Mouse (Mus musculus): ENCODE results near the gene Rgp1. TPM values are rescaled to one million over a fixed set of nuclear protein-coding genes. Genes with fewer than 3 reads are reported as not detected.
"Not testable (repeated sequence)": the region's sequence is repeated elsewhere in the genome, so short reads cannot be mapped to it uniquely, and the experiment has no call there.

The Rgp1 gene
- 10 to 100 TPM; 42.3 to 55.8 TPM for total RNA-seq (2021)

- DNase-seq (ENCODE audit: low spot score in 2 of 2): peak; percentile 90 to 92
- intact Hi-C loops (cut with DNase I): loop anchor here (2.0 kb wide), 1 partner anchor 16 kb away; the partner anchor contains the start of genes Creb3 and Tln1
These were observed at the start of gene Rgp1, which contains the start of gene Gba2 for GRCm38 (mm10) chr4:43578376-43579204. TSS of gene Rgp1 (plus strand) at chr4:43578715. TSS of gene Gba2 (minus strand) at chr4:43578873.

- DNase-seq (ENCODE audit: low spot score in 2 of 2): no peak
- intact Hi-C loops (cut with DNase I): no loop called here
These were observed 48.4 kb upstream of the Rgp1 start for GRCm38 (mm10) chr4:43530081-43530501.

DNA sequence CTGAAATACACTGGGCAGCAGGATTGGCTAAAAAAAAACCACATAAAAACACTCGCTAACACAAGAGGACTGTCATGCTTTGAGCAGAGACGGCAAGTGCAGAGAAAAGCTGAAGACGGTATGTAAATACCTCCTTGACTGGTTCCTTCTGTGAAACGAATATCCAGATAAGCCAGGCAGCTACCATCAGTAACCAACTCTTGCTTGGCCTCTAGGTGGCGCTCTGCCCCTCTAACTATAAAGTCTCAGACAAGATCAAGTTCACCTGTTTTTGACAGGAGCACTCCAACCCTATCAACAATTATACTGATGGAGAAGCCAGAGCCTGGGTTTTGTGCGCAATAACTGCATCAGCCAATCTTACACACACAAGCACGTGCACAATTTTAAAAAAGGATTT is 47.9 kb upstream of the Rgp1 start:
- DNase-seq (ENCODE audit: low spot score in 2 of 2): peak; percentile 63 to 69
- intact Hi-C loops (cut with DNase I): no loop called here

DNA sequence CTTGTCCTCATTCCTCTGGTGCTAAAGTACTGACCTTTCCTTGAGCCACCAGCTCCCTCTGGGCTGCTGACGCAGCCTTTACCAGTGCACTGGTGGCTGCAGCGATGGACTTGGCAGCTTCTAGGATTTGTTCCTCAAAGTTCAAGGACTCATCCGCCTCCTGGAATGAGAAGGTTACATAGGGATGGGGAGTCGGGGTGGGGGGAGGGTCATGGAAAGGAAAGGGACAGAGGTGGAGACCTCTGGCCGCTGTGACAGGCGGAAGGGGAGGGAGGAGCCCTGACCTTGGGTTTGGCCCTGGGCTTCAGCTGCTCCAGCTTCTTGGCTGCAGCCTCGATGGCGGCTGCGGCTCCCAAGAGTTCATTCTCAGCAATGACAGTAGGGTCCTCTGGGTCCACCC is 45.2 kb upstream of the Rgp1 start:
- DNase-seq (ENCODE audit: low spot score in 2 of 2): no peak
- intact Hi-C loops (cut with DNase I): no loop called here

GRCm38 (mm10) chr4:43535628-43536027 is 42.9 kb upstream of the Rgp1 start:
- intact Hi-C loops (cut with DNase I): no loop called here
- no peak for DNase-seq (ENCODE audit: low spot score in 2 of 2)

DNA sequence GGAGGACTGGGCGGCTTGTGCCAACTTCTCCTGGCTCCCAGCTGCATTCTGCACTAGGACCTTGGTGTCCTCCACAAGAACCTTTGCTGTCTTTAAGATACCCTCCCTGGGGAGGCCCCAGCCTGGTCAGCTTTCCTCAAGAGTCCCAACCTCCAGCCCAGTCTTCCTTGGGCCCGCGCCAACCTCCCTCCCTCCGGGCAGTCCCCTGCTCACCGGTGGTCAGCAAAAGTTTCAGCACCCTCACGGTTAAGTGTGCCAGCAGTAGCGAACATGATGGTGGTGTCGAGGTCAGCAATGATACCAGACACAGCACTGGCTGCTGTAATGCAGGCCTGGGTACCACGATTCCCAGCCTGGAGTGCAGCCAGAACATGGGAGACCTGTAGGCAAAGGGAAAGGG is 42.5 kb upstream of the Rgp1 start:
- intact Hi-C loops (cut with DNase I): no loop called here
- no peak for DNase-seq (ENCODE audit: low spot score in 2 of 2)

GRCm38 (mm10) chr4:43542044-43542443 is 36.5 kb upstream of the Rgp1 start:
- DNase-seq (ENCODE audit: low spot score in 2 of 2): no peak
- intact Hi-C loops (cut with DNase I): no loop called here

GRCm38 (mm10) chr4:43546375-43547047 is 32.0 kb upstream of the Rgp1 start:
- intact Hi-C loops (cut with DNase I): no loop called here
- DNase-seq (ENCODE audit: low spot score in 2 of 2): no peak

DNA sequence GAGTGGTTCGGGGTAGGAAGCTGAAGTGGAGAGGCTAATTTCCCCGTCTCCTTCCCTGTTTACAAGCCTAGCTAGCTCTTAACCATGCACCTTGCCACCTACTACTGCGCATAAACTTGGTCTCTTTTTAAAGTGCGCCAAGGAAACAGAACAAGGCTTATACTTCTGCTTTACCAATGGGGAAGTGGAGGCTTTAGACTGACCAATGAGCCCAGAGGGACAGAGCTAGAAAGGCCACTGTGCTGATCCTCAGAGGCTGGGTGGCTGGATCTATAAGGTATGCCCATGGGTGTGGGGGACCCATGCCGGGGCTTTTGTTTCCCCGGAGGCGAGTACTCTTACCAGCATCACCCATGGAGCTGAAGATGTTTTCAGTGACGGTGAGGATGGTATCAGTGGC is 31.4 kb upstream of the Rgp1 start:
- intact Hi-C loops (cut with DNase I): no loop called here
- DNase-seq (ENCODE audit: low spot score in 2 of 2): no peak

DNA sequence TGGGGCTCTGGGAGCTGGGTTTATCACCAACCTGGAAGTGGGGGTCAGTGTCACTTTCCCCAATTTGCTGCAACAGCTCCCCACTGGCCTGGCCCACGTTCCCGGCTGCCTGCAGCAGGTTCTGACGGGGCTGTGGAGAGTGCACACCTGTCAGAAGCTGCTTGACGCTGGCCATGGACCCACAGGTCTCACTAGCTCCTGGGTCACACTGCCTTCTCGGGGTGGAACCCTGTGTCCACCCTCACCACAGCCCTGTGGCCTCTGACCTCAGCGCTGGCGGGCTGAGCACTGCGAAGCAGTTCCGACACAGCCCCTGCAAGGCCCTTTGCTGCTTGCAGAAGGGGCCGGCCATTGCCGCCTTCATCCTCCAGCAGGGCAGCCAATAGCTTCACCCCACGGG is 29.5 kb upstream of the Rgp1 start:
- DNase-seq (ENCODE audit: low spot score in 2 of 2): no peak
- intact Hi-C loops (cut with DNase I): no loop called here

GRCm38 (mm10) chr4:43551854-43552253 is 26.7 kb upstream of the Rgp1 start:
- DNase-seq (ENCODE audit: low spot score in 2 of 2); intact Hi-C loops (cut with DNase I): not testable (repeated sequence)

- DNase-seq (ENCODE audit: low spot score in 2 of 2): peak; percentile 62 to 65
- intact Hi-C loops (cut with DNase I): no loop called here
These were observed 26.1 kb upstream of the Rgp1 start for GRCm38 (mm10) chr4:43552437-43552836.

GRCm38 (mm10) chr4:43553891-43554290 is 24.6 kb upstream of the Rgp1 start:
- intact Hi-C loops (cut with DNase I): no loop called here
- DNase-seq (ENCODE audit: low spot score in 2 of 2): no peak

DNA sequence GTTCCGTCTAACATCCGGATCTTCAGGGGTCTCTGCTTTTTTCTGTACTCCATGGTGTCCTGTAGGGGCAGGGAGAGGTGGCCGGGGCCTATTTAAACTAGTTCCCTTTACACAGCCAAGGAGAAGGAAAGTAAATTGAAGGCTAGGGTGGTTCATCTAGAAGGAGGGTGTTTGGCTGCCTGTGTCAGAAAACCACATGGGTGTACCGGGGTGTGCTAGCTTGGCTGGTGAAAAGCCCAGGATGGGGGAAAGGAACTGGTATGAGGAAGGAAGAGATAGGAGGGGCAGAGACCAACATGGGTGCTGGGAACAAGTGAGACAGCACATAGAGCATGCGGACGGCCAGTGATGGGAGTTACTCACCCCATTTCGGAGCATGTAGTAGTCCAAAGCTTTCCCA is 22.6 kb upstream of the Rgp1 start:
- intact Hi-C loops (cut with DNase I): loop anchor here (5.0 kb wide), 1 partner anchor 64 kb away; the partner anchor contains the start of gene Ccdc107

DNA sequence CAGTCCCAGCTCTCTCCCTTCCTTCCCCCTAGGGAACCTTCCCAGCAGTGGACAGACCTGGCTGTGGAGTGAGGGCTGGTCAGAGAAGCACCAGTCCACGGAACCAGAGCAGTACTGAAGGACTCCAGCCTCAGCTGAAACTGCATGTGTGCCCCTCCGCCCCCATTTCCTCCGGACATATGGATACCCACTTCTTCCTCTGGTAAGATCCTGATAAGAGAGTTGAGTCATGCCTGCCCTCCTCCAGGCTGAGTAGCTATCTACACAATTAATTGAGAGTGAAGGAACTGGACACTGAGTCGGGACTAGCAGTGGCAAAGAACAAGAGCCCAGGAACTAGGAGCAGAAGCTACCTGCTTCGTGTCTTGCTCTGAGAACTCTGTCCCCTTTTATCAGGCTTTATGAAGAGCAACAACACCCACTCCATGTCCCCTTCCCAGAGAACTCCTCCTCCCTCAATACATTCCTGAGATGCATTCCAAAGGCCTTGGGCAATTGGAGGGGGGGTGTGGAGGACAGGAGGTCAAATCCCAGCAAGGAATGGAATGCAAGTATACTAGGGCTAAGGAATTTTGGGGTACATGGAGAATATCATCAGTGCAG is 20.4 kb upstream of the Rgp1 start:
- DNase-seq (ENCODE audit: low spot score in 2 of 2): no peak
- intact Hi-C loops (cut with DNase I): loop anchor here (5.0 kb wide), 1 partner anchor 66 kb away; the partner anchor contains the start of gene Ccdc107

More for the DNA sequence above, 22.6 kb upstream of the Rgp1 start:
- no peak for DNase-seq (ENCODE audit: low spot score in 2 of 2)

DNA sequence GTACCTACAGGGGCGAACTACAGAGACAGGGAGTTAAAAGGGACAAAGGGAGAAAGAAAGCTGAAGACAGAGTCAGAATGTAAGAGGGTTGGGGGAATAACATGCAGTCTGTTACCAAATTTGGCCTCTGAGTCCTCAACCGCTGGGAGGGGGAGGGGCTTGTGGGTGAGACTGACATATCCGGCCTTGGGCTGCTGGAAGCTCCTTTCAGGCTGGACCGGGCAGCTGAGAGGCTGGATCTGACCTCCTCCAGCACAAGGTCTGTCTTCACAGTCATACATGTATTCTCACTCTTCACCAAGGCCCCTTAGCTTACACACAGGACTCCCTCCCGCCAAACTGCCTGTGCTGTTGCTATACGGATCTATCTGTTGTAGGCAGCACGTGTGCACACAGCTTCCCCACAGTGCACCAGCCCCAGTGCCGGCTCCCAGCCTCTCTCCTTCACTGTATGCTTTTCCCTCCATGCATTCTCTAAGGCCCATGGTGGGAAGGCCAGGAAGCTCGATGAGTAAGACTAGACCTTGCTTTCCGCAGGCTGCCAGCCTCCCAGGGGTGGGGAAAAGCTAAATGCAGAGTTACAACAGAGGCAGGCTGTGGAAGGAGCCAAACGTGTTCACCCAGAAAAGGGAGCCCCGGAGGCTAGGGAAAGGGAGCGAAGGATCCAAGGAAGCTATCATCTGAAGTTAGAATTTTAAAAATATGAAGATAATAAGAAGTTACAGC is 19.7 kb upstream of the Rgp1 start:
- intact Hi-C loops (cut with DNase I): loop anchor here (5.0 kb wide), 1 partner anchor 66 kb away; the partner anchor contains the start of gene Ccdc107
- DNase-seq (ENCODE audit: low spot score in 2 of 2): no peak

DNA sequence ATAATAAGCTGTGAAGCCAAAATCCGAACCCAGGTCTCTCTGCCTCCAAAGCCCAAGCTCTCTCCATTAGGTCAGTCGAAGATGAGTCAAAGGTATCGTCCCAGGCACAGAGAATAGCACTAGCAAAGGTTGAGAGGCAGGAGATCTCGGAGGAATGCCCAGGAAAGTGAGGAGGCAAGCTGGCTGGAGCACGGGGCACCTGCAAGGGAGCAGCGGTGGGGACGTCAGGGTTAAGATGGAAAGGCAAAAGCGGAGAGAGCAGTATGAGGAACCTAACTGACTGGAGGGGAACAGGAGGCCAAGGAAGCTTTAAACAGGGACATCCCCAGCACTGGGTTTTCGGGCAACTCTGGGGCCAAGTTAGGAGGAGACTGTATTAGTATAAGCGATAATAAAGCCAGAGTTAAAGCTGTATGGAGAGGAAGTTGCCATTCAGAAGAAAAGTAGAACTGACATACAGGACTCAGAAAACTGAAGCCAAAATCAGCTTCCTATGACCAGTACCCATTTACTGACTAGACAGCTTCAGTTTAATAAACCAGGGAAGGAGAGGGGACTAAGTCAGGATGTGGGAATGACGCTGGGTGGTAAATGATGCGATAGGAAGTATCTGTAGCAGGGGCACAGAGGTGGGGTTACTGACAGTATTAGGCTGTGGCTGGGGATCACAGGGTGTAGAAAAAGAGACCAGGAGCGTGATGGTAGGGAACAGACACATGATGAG is 18.8 kb upstream of the Rgp1 start:
- intact Hi-C loops (cut with DNase I): loop anchor here (5.0 to 10.0 kb wide), 2 partner anchors 67 to 525 kb away; partner anchors contain the start of genes Ccdc107 and Stoml2
- DNase-seq (ENCODE audit: low spot score in 2 of 2): no peak

- no peak for DNase-seq (ENCODE audit: low spot score in 2 of 2)
- intact Hi-C loops (cut with DNase I): loop anchor here (10.0 kb wide), 1 partner anchor 525 kb away; the partner anchor contains the start of gene Stoml2
These were observed 18.3 kb upstream of the Rgp1 start for GRCm38 (mm10) chr4:43560243-43560611.

- DNase-seq (ENCODE audit: low spot score in 2 of 2): no peak
- intact Hi-C loops (cut with DNase I): loop anchor here (10.0 kb wide), 1 partner anchor 526 kb away; the partner anchor contains the start of gene Stoml2
These were observed 17.5 kb upstream of the Rgp1 start for GRCm38 (mm10) chr4:43560976-43561375.
